Mouse (Mus musculus): ENCODE results near the gene Rita1. TPM values are rescaled to one million over a fixed set of nuclear protein-coding genes. Genes with fewer than 3 reads are reported as not detected.

Rita1 gene
- total and polyA plus RNA-seq, 3 experiments: 18.1 to 22.1 TPM; not detected in 1

GRCm38 (mm10) chr5:120645851-120646250 lies 33.5 kb upstream of the Rita1 start (continued):
- TF ChIP-seq RCOR1 (IDR thresholded peaks at IDR 0.05; ENCODE audit: low read depth, low read length): no peak

- Histone ChIP-seq H3K9ac (ENCODE audit: control insufficient read depth, low read depth, low read length, poor library complexity, severe bottlenecking) (no peak overlapping the region), H3K4me3 (ENCODE audit: control insufficient read depth in 1 of 2, insufficient read depth in 1 of 2, low read depth in 2 of 2, low read length in 2 of 2) (no peak overlapping the region), H3K79me2 (ENCODE audit: control insufficient read depth, insufficient read depth, low read length, poor library complexity) (no peaks in the 10 kb centered on the region), H3K9me3 (replicated peaks; ENCODE audit: insufficient read depth, low read length) (no peaks in the 10 kb centered on the region), H3K27me3 (ENCODE audit: control insufficient read depth in 1 of 2, insufficient read depth in 2 of 2, low read length in 2 of 2) (no peaks in the 10 kb centered on the region; a peak in 1 of 4 replicates), H3K4me1 (ENCODE audit: control insufficient read depth in 1 of 2, insufficient read depth in 2 of 2, low read length in 2 of 2) (peaks cover 0 to 21% of the 10 kb centered on the region in 2 experiments; a peak in 3 of 4 replicates), H3K27ac (ENCODE audit: control insufficient read depth, low read depth, low read length) (no peak overlapping the region), H3K36me3 (ENCODE audit: control insufficient read depth in 1 of 2, insufficient read depth in 2 of 2, low read length in 2 of 2) (peaks cover 0 to 10% of the 10 kb centered on the region in 2 experiments; a peak in 2 of 4 replicates)
- peak; percentile 31 to 45; a peak in 3 of 4 replicates for TF ChIP-seq EP300 (IDR thresholded peaks at IDR 0.05; ENCODE audit: low read depth in 1 of 2, low read length in 2 of 2)
- TF ChIP-seq MXI1 (IDR thresholded peaks at IDR 0.05; ENCODE audit: low read depth, low read length): no peak
- TF ChIP-seq MEF2A (IDR thresholded peaks at IDR 0.05; ENCODE audit: extremely low read depth, insufficient replicate concordance, low read depth, low read length, poor library complexity, severe bottlenecking): no peak
- TF ChIP-seq RCOR1 (IDR thresholded peaks at IDR 0.05; ENCODE audit: low read depth, low read length): peak; percentile 86
- TF ChIP-seq GATA1 (IDR thresholded peaks at IDR 0.05; ENCODE audit: low read depth, low read length): peak; percentile 47; the same call in 1 of the 2 replicates
- no peak for TF ChIP-seq NELFE (IDR thresholded peaks at IDR 0.05; ENCODE audit: low read depth, low read length)
- no peak for TF ChIP-seq ELF1 (IDR thresholded peaks at IDR 0.05; ENCODE audit: low read depth, low read length)
- no peak for TF ChIP-seq POLR2A (IDR thresholded peaks at IDR 0.05; ENCODE audit: control insufficient read depth in 1 of 2, insufficient read depth in 1 of 2, low read depth in 1 of 2, low read length in 2 of 2, poor library complexity in 1 of 2)
- no peak for TF ChIP-seq UBTF (IDR thresholded peaks at IDR 0.05; ENCODE audit: borderline replicate concordance, insufficient read depth, low read depth, low read length)
- TF ChIP-seq ZNF384 (IDR thresholded peaks at IDR 0.05; ENCODE audit: low read depth, low read length): no peak
- TF ChIP-seq TAL1 (IDR thresholded peaks at IDR 0.05; ENCODE audit: low read length): peak; percentile 60
- no peak for TF ChIP-seq ZC3H11A (IDR thresholded peaks at IDR 0.05; ENCODE audit: low read depth, low read length)
- no peak for TF ChIP-seq TBP (IDR thresholded peaks at IDR 0.05; ENCODE audit: low read depth, low read length)
- no peak for TF ChIP-seq JUND (IDR thresholded peaks at IDR 0.05; ENCODE audit: low read depth, low read length)
- no peak for TF ChIP-seq GABPA (IDR thresholded peaks at IDR 0.05; ENCODE audit: low read depth, low read length)
- TF ChIP-seq MAFK (IDR thresholded peaks at IDR 0.05; ENCODE audit: borderline replicate concordance, low read depth, low read length): no peak
- TF ChIP-seq USF1 (IDR thresholded peaks at IDR 0.05; ENCODE audit: low read depth, low read length): no peak
- 0 out of 2 replicates have a peak, but pooled peaks have one; percentile 34 for TF ChIP-seq ETS1 (IDR thresholded peaks at IDR 0.05; ENCODE audit: low read depth, low read length)
- TF ChIP-seq MAX (IDR thresholded peaks at IDR 0.05; ENCODE audit: low read length): no peak
- TF ChIP-seq MYC (IDR thresholded peaks at IDR 0.05; ENCODE audit: low read depth, low read length): no peak
- DNase-seq (ENCODE audit: low read depth, low spot score): peak; percentile 57
Measured at GRCm38 (mm10) chr5:120644227-120644626, 31.8 kb upstream of the Rita1 start.
